Comparison of ENCODE assay signal across 21 mouse cellular contexts in the genomic region with DNA sequence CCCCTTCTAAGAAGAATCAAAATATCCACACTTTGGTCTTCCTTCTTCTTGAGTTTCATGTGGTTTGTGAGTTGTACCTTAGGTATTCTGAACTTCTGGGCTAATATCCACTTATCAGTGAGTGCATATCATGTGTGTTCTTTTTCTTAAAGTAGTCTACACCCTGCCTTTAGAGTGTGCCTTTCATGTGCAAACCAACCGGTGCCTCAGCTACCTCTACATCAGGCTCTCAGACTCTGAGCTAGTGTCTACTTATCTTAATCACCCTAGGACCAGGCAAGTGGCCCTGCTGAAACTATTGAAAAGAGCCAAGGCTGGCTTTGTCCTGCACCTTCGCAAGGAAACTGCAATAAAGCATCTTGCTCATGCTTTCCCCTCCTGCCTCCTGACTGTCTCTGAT.
"Had no signal": no experiment of that assay in that cellular context is flagged by ENCODE, and none has a peak within 500 bp of the region (broad histone marks: within the 10 kb centered on the region; RNA-seq: fewer than 3 reads in every experiment).

No protein-coding gene starts in this region.

- H3K36me3 ChIP-seq: limb, embryonic 10.5 days; limb, embryonic 13.5 days; midbrain, embryonic 15.5 days; neural tube, embryonic 13.5 days had no signal

- DNase-seq: kidney, adult 2 months; kidney, postnatal 25 days; layer of hippocampus, adult 9-11 months; liver, embryonic 13.5 days; lung, postnatal 14 days; retina, postnatal 1 day; right cerebral cortex, postnatal 25 days; spleen, adult 18-20 months; thymus, adult 2 months; thymus, postnatal 14 days; thymus, postnatal 4 days had no signal

- H3K9ac ChIP-seq: limb, embryonic 13.5 days; liver, embryonic 13.5 days; midbrain, embryonic 15.5 days; neural tube, embryonic 13.5 days; stomach, embryonic 15.5 days had no signal

- H3K4me1 ChIP-seq: liver, embryonic 13.5 days; megakaryocyte, embryonic 14.5 days; stomach, embryonic 15.5 days had no signal

- H3K9me3 ChIP-seq: limb, embryonic 10.5 days; limb, embryonic 13.5 days; liver, embryonic 13.5 days; megakaryocyte, embryonic 14.5 days; midbrain, embryonic 15.5 days; neural tube, embryonic 13.5 days; stomach, embryonic 15.5 days had no signal

- H3K27me3 ChIP-seq: limb, embryonic 13.5 days; liver, embryonic 13.5 days; megakaryocyte, embryonic 14.5 days; midbrain, embryonic 15.5 days; stomach, embryonic 15.5 days had no signal

- H3K4me3 ChIP-seq: layer of hippocampus, adult 2 months; limb, embryonic 10.5 days; limb, embryonic 13.5 days; liver, embryonic 13.5 days; megakaryocyte, embryonic 14.5 days; midbrain, embryonic 15.5 days; myocyte; neural tube, embryonic 13.5 days; stomach, embryonic 15.5 days had no signal

- H3K27ac ChIP-seq: kidney, postnatal 0 days; layer of hippocampus, adult 2 months; limb, embryonic 10.5 days; limb, embryonic 13.5 days; liver, embryonic 13.5 days; midbrain, embryonic 15.5 days; neural tube, embryonic 13.5 days; stomach, embryonic 15.5 days had no signal

- ATAC-seq: intestine, postnatal 0 days; midbrain, embryonic 15.5 days had no signal

- H3K4me2 ChIP-seq: limb, embryonic 13.5 days; liver, embryonic 13.5 days; midbrain, embryonic 15.5 days; neural tube, embryonic 13.5 days; stomach, embryonic 15.5 days had no signal
